Mouse (Mus musculus) heart, adult 10 weeks (tissue): ENCODE results near the gene Rxfp2. TPM values are rescaled to one million over a fixed set of nuclear protein-coding genes. Genes with fewer than 3 reads are reported as not detected.

Source experiments
- polyA plus RNA-seq: library from polyadenylated mRNA; stranded (reverse); fragments of 350-450 nt; fragmentation: Illumina TruSeq; extraction: RNeasy Lipid Tissue Mini Kit (QIAGEN cat#74804); gene quantifications from one replicate; pipeline ENCODE4 v1.2.3, GENCODE M21; 2014; ENCODE audit warnings: low read depth, low replicate concordance

Gene Rxfp2
- polyA plus RNA-seq = not detected

GRCm38 (mm10) chr5:150018656-150019055 lies at the start of gene Rxfp2:
TSS of gene Rxfp2 (plus strand) at chr5:150018675.

GRCm38 (mm10) chr5:150118455-150119241 lies 100.2 kb downstream of the Rxfp2 start, which contains the start of gene Fry:
TSS of gene Fry (plus strand) at chr5:150118645.

Other genes starting within 250 kb of the Rxfp2 start
- 45.7 TPM for gene Fry, start 100.0 kb downstream of the Rxfp2 start, polyA plus RNA-seq